Mouse (Mus musculus): Measurements from ENCODE around the gene Cnot8. TPM values are rescaled to one million over a fixed set of nuclear protein-coding genes. Genes with fewer than 3 reads are reported as not detected.
A peak's percentile ranks its signal among the peaks of the same experiment; 100 is the strongest.
"Not testable (repeated sequence)": the region's sequence is repeated elsewhere in the genome, so short reads cannot be mapped to it uniquely, and the experiment has no call there.

Cnot8 gene
- 10 to 100 TPM; 56.0 to 57.7 TPM for total RNA-seq (2021)
- long read RNA-seq, experiment 1, transcript Cnot8-201 (7 exons, 2,035 nt) = major isoform, 50 of 68 reads
- long read RNA-seq, experiment 1, partial matches to known transcripts = 11 of 68 reads
- long read RNA-seq, experiment 1, other reads (novel, unspliced or antisense) = 7 of 68 reads
- long read RNA-seq, experiment 2, transcript Cnot8-201 (7 exons, 2,035 nt) = major isoform, 58 of 78 reads
- long read RNA-seq, experiment 2, partial matches to known transcripts = 5 of 78 reads
- long read RNA-seq, experiment 2, other reads (novel, unspliced or antisense) = 15 of 78 reads

DNA sequence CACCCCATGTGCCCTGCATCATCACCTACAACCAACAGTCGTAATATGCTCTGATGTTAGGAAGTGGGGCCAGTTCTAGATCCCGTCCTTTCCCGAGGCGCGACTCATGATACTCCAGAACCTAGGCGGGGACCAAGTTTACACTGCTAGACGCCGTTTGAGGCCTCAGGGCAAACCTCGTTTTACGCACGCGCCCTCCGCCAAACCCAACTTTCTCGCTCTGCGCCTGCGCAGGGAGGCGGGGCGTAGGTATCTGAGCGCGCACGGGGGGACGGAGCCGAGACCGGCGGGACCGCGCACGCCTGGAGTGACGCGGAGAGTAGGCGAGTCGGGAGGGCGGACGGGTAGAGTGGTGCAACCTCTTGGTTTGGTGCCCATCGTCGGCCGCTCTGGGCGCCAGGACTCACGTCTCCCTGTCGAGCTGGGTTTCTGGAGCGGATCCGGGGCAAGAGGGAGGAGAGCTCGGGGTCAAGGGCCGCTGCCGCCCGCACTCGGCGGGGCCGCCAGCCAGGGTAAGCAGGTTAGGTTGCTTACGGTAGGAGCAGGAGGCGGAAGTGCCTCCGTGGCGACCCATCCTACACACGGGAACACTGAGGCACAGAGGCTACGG lies at the start of gene Cnot8:
TSS of gene Cnot8 (plus strand) at position 457 of the 610 bp plus-strand sequence.
- TF ChIP-seq CTCF (conservative IDR thresholded peaks at IDR 0.05) = no peak
- peak; percentile 99 for DNase-seq (ENCODE audit: low spot score in 2 of 2)
- Histone ChIP-seq H3K27ac (peak within 1 kb of the TSS; percentile 93), H3K4me3 (peak within 1 kb of the TSS; percentile 72)

DNA sequence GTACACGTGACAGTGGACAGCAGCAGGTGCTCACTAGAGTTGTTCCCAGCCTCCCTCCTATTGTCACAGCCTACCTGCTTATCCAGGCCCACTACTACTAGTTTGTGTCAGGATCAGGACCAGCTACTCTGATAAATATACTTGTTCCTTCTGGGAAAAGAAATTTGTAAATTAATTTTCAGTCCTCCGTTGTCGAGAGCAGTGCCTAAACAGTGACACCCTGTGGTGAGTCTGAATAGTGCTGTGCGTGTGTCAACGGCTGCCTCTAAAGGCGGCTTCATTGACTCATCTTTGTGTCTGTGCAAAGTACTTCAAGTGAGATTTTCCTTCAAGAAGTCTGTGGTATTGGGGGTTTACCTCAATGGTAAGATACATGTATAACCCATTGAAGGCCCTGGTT lies 46.5 kb upstream of the Cnot8 start:
- H3K27ac ChIP-seq = no peak overlapping the region
- no peak overlapping the region for H3K4me3 ChIP-seq
- peak; percentile 23 to 72 for DNase-seq (ENCODE audit: low spot score in 2 of 2)
- peak; percentile 96 for TF ChIP-seq CTCF (conservative IDR thresholded peaks at IDR 0.05)

DNA sequence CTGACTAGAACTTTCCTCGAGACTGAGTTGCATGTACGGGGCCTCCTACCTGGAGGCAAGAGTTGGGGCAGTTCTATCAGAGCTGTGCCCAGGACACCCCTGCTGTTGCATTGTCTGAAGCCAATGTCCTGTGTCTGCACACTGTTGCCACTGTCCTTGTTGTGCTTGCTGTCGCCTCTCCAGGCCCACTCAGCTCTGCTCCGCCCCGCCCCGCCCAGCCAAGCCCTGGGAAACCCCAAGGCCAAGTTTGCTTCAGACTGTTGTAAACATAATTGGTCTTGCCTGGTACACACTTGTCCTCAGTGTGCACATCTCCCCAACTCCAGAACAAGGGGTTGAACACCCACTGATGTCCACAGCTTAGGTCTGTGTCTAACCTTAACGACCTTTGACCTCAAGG lies 44.2 kb upstream of the Cnot8 start:
- not testable (repeated sequence) for H3K4me3 ChIP-seq; H3K27ac ChIP-seq; DNase-seq (ENCODE audit: low spot score in 2 of 2)

DNA sequence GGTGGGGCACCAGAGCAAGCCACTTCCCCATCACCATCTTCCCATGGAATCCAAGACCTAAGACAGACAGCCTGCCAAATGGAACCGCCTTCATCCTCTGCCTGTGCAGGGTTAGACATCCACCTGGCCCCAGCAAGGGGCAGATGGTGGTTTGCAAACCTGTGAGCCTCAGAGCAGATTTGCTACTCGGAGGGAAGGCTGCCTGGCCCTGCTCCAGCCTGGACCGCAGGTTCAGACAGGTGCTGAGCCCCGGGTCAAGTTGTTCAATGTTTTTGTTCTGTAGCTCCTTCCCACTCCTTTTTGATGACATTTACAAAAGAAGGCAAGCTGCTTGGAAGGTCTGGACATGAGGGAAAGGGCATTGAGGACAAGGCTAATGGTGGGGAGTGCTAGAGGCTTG lies 42.7 kb upstream of the Cnot8 start:
- DNase-seq (ENCODE audit: low spot score in 2 of 2); H3K4me3 ChIP-seq; H3K27ac ChIP-seq: not testable (repeated sequence)

DNA sequence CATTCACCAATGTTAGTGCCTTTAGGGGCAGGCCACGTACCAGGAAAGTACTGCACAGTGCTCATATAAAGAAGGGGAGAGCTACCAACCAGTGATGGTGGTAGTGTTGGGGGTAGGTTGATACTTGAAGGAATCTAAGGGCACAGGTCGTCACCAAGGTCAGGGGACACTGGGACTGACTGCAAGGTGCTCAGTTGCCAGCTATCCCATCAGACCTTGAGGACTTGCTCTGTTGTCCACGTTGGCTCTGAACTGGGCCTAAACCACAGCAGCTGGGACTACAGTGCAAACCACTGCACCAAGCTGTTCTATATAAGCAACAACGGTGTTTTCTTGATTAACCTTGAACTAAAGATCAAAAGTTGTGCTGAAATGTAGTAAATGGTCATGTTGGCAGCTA lies 41.4 kb upstream of the Cnot8 start:
- TF ChIP-seq CTCF (conservative IDR thresholded peaks at IDR 0.05) = no peak
- Histone ChIP-seq H3K27ac (no peak overlapping the region), H3K4me3 (no peak overlapping the region)
- no peak for DNase-seq (ENCODE audit: low spot score in 2 of 2)

DNA sequence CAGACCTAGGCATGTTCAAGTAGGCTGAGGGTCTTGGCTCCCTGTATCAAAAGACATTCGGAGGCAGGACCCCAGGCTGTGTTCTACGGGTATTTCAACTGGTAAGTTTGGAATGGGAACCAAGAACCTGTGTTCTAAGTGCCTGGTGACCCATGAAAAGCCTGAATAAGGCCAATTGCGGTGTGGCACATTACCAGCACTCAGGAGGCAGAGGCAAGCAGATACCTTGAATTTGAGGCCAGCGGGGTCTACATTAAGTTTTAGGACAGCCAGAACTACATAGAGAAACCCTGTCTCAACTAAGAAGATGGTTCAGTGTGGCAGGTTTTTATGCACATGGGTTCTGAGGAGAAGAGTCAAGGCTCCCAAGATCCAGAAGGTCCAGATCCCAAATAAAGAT lies 38.9 kb upstream of the Cnot8 start:
- H3K27ac ChIP-seq = no peak overlapping the region
- H3K4me3 ChIP-seq = no peak overlapping the region
- no peak for DNase-seq (ENCODE audit: low spot score in 2 of 2)
- no peak for TF ChIP-seq CTCF (conservative IDR thresholded peaks at IDR 0.05)

DNA sequence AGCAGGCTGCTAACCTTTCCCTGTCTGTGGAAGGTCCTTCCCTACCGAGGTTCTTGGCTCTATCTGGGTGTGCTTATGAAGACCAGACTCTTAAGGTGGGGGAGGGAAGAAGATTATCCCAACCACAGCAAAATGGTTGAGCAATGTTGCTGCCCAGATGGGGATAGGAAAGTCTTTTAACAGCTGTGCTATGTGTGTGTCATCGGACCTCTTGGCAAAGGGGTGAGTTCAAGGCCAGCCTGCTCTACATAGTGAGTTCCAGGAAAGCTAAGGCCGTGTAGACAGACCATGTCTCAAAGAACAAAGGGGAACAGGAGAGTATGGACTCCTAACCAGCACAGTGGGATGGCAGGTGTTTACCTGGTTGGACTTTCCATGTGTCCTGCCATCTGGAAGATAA lies 31.0 kb upstream of the Cnot8 start:
- no peak for DNase-seq (ENCODE audit: low spot score in 2 of 2)
- Histone ChIP-seq H3K4me3 (no peak overlapping the region), H3K27ac (no peak overlapping the region)
- TF ChIP-seq CTCF (conservative IDR thresholded peaks at IDR 0.05) = no peak

DNA sequence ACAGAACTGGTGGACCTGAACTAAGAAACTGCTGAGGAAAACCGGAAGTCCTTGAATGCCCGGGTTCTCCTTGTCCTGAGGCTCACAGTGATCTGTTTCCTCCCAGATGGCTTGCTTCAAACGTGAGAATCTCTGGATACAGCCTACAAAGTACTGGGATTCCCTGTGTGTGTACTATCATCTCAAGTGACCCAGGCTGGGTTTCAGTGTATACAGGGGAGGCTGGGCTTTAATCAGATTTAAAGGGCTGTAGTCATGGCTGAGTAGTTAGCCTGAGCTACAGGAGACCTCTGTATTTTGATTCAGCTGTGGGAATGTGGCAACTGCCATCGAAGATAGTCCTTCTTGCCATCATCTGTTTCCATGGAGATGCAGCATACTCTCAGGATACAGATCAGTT lies 26.7 kb upstream of the Cnot8 start:
- H3K27ac ChIP-seq = no peak overlapping the region
- no peak for DNase-seq (ENCODE audit: low spot score in 2 of 2)
- no peak overlapping the region for H3K4me3 ChIP-seq
- TF ChIP-seq CTCF (conservative IDR thresholded peaks at IDR 0.05) = no peak

DNA sequence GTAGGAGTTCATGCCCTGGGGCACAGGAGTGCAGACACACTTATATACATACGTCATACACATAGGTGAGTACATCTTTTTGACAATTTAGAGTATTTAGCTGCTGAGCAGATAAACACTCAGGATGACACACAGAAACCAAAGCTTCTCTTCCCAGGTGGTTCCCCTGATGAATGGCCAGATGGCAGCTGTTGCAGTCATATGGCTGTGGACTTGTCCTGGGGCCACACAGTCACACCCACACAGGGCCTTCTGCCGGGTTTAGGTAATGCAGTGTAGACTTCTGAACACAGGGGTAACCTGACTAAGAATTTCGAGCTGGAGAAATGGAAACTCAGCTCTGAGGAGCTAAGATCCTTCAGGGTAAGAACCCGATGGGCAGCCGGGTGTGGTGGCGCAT lies 22.2 kb upstream of the Cnot8 start:
- no peak overlapping the region for H3K27ac ChIP-seq
- no peak for TF ChIP-seq CTCF (conservative IDR thresholded peaks at IDR 0.05)
- H3K4me3 ChIP-seq = no peak overlapping the region
- no peak for DNase-seq (ENCODE audit: low spot score in 2 of 2)

DNA sequence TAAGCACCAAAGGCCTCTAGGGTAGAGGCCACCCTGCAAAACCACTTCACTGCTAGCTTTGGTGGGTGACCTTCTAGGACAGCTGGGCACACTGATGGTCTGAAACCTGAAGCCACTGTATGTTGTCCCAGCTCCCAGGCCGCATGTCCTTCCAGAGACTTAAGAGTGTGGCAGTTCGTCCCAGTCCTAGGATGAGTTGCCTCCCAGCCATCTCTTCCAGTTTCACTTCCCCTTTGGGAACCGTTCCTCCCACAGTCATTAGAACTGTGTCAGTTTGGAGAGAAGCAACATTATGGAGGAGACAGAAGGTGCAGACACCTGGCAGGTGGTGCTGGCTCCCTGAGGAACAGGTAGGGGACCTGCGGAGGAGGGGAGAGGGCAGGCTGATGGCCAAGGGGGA lies 11.4 kb upstream of the Cnot8 start:
- peak overlapping the region; percentile 23; the same call in 1 of the 2 replicates for H3K4me3 ChIP-seq
- no peak for DNase-seq (ENCODE audit: low spot score in 2 of 2)
- H3K27ac ChIP-seq = no peak overlapping the region
- TF ChIP-seq CTCF (conservative IDR thresholded peaks at IDR 0.05) = no peak

DNA sequence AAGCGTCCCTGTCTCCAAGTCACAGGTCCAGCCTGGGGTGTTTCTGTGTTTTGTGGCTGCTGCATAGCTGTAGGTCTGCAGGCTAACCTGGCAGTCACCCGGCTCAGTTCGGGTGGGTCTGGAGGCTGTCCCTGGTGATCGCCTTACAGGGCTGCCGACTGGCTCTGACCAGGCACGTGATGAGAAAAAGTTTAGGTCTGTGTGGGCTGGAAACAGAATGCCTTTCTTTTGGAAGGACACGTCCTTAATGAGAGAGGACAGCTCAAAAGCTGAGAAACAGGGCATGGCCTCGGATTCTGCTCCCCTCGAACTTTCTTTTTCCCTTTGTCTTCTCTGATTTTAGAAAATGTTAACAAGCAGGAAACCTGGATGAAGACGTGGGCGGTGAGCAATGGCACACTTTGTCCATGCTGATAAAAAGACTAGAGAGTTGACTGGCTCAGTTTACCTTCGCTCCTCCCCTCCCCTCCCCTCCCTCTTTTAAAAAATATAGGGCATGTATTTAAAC lies 10.9 kb upstream of the Cnot8 start, which contains the start of gene Gm12248:
TSS of gene Gm12248 (minus strand) at position 114 of the 508 bp plus-strand sequence.
- no peak for TF ChIP-seq CTCF (conservative IDR thresholded peaks at IDR 0.05)
- peak within 1 kb of the TSS; percentile 23; the same call in 1 of the 2 replicates for H3K4me3 ChIP-seq
- DNase-seq (ENCODE audit: low spot score in 2 of 2) = no peak
- no peak within 1 kb of the TSS for H3K27ac ChIP-seq

DNA sequence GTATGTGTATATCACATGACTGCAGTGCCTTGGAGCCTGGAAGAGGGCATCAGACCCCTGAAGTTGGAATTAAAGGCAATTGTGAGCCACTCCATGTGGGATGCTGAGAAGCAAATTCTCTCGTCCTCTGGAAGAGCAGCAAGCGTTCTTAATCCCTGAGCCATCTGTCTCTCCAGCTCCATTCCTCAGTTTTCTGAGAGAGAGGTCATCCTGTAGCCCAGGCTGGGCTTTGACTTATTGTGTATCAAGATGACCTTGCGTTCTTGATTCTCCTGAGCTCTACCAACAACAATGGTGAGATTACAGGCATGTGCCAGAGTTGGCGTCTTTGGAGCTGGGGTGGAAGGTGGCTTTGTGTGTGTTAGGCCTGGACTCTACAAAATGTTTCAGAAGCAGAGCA lies 9.2 kb upstream of the Cnot8 start:
- no peak for TF ChIP-seq CTCF (conservative IDR thresholded peaks at IDR 0.05)
- no peak overlapping the region for H3K4me3 ChIP-seq
- DNase-seq (ENCODE audit: low spot score in 2 of 2) = no peak
- H3K27ac ChIP-seq = no peak overlapping the region

DNA sequence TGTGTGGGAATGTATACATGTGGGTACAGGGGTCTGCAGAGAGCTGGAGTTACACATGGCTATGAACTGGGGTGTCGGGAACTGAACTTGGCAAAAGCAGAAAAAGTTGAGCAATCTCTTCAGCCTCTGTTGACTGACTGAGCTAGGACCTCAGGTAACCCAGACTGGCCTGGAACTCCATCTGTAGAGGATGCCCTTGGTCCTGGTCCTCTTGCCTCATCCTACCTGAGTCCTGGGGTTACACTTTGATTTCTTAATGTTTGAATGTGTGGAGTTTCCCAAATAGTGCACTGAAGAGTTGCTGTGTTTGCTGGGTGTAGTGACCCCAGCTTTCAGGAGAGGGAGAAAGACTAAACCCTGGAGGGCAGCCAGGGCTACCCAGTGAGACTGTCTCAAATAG lies 8.4 kb upstream of the Cnot8 start:
- Histone ChIP-seq H3K27ac (no peak overlapping the region), H3K4me3 (no peak overlapping the region)
- no peak for TF ChIP-seq CTCF (conservative IDR thresholded peaks at IDR 0.05)
- DNase-seq (ENCODE audit: low spot score in 2 of 2) = no peak

DNA sequence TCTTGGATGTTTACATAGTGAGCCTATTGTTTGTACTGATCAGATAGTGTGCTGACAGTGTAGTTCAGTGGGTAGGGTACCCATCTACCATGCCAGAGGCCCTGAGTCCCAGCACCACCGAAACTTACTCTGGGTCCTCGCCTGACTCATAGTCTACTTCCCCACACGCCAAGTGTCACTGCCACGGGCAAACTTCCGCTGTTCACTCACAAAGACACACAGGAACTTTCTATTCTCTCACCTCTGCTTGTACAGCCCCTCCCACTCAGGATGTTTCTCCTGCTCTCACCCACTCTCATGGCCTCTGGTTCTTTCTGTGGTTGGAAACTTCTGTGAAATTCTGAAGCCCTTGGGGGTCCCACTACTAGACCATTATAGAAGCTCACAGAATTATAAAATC lies 7.8 kb upstream of the Cnot8 start:
- Histone ChIP-seq H3K27ac (no peak overlapping the region), H3K4me3 (no peak overlapping the region)
- DNase-seq (ENCODE audit: low spot score in 2 of 2) = no peak
- no peak for TF ChIP-seq CTCF (conservative IDR thresholded peaks at IDR 0.05)
